Mouse (Mus musculus) ovary, postnatal 10 days (tissue): ENCODE measurements around the gene Olfr1283.
"Not testable (repeated sequence)": the region's sequence is repeated elsewhere in the genome, so short reads cannot be mapped to it uniquely, and the experiment has no call there.

Experiments
- DNase-seq: peaks from one replicate; pipeline ENCODE4 v3.0.0; 2022; ENCODE audit warnings: low spot score

The Olfr1283 gene

GRCm38 (mm10) chr2:111366490-111366889 is at the start of gene Olfr1283:
Olfr1283 (plus strand) TSS chr2:111366790.
- no peak for DNase-seq

- DNase-seq = no peak
Measured at GRCm38 (mm10) chr2:111326220-111326619, 40.4 kb upstream of the Olfr1283 start, which contains the start of gene Olfr1281. Olfr1281 (plus strand) TSS chr2:111326520.

GRCm38 (mm10) chr2:111333721-111334120 is 32.9 kb upstream of the Olfr1283 start:
- DNase-seq = not testable (repeated sequence)

GRCm38 (mm10) chr2:111335976-111336375 is 30.6 kb upstream of the Olfr1283 start, which contains the start of gene Olfr1282:
Olfr1282 (minus strand) TSS chr2:111336076.
- DNase-seq = no peak

- DNase-seq = no peak
Measured at GRCm38 (mm10) chr2:111375222-111375621, 8.6 kb downstream of the Olfr1283 start, which contains the start of gene Olfr1284. Olfr1284 (plus strand) TSS chr2:111375522.
